Mouse (Mus musculus): Measurements from ENCODE around the gene Ccl3. TPM values are rescaled to one million over a fixed set of nuclear protein-coding genes. Genes with fewer than 3 reads are reported as not detected.

Ccl3 gene
- polyA plus RNA-seq, 1 experiment from 2014 or later, result 1.6 TPM

GRCm38 (mm10) chr11:83636742-83637235, 12.4 kb downstream of the Ccl3 start:
- no peak overlapping the region for H3K27ac ChIP-seq (replicated peaks; ENCODE audit: low read depth, low read length)
- WGBS, result 89% methylated on average over 1 of the region's 1 CpGs
- no peak overlapping the region for H3K4me3 ChIP-seq (ENCODE audit: low read depth, low read length)
- H3K4me2 ChIP-seq (ENCODE audit: low read depth, low read length), result no peak overlapping the region
- DNase-seq (ENCODE audit: low spot score) (no peak), ATAC-seq (replicated peaks; ENCODE audit: insufficient number of reproducible peaks, low FRiP score, low TSS enrichment, low read depth) (no peak)
- H3K9me3 ChIP-seq (replicated peaks; ENCODE audit: control insufficient read depth, low read length), result no peaks in the 10 kb centered on the region
- no peaks in the 10 kb centered on the region for H3K27me3 ChIP-seq (ENCODE audit: control insufficient read depth, insufficient read depth, low read length)
- H3K9ac ChIP-seq (replicated peaks; ENCODE audit: low read length), result no peak overlapping the region
- H3K4me1 ChIP-seq (ENCODE audit: control insufficient read depth, insufficient read depth, low read length), result no peaks in the 10 kb centered on the region
- H3K36me3 ChIP-seq (replicated peaks; ENCODE audit: control insufficient read depth, insufficient read depth, low read depth, low read length), result no peaks in the 10 kb centered on the region

- 91% methylated on average over 2 of the region's 2 CpGs for WGBS
- no peak for ATAC-seq (replicated peaks; ENCODE audit: insufficient number of reproducible peaks, low FRiP score, low TSS enrichment, low read depth)
These were observed 14.3 kb downstream of the Ccl3 start for GRCm38 (mm10) chr11:83634898-83635297.

GRCm38 (mm10) chr11:83634425-83634824, 14.7 kb downstream of the Ccl3 start:
- no peak overlapping the region for H3K4me2 ChIP-seq (ENCODE audit: low read depth, low read length)
- DNase-seq (ENCODE audit: low spot score) (no peak), ATAC-seq (replicated peaks; ENCODE audit: insufficient number of reproducible peaks, low FRiP score, low TSS enrichment, low read depth) (no peak)
- H3K9me3 ChIP-seq (replicated peaks; ENCODE audit: control insufficient read depth, low read length), result no peaks in the 10 kb centered on the region
- H3K27me3 ChIP-seq (ENCODE audit: control insufficient read depth, insufficient read depth, low read length), result no peaks in the 10 kb centered on the region
- H3K36me3 ChIP-seq (replicated peaks; ENCODE audit: control insufficient read depth, insufficient read depth, low read depth, low read length), result no peaks in the 10 kb centered on the region
- H3K4me3 ChIP-seq (ENCODE audit: low read depth, low read length), result no peak overlapping the region
- H3K9ac ChIP-seq (replicated peaks; ENCODE audit: low read length), result no peak overlapping the region
- H3K4me1 ChIP-seq (ENCODE audit: control insufficient read depth, insufficient read depth, low read length), result no peaks in the 10 kb centered on the region
- H3K27ac ChIP-seq (replicated peaks; ENCODE audit: low read depth, low read length), result no peak overlapping the region
- WGBS, result 53% methylated on average over 4 of the region's 4 CpGs

More at GRCm38 (mm10) chr11:83634898-83635297, 14.3 kb downstream of the Ccl3 start:
- Histone ChIP-seq H3K36me3 (replicated peaks; ENCODE audit: control insufficient read depth, insufficient read depth, low read depth, low read length) (no peaks in the 10 kb centered on the region), H3K27ac (replicated peaks; ENCODE audit: low read depth, low read length) (no peak overlapping the region), H3K4me2 (ENCODE audit: low read depth, low read length) (no peak overlapping the region), H3K4me3 (ENCODE audit: low read depth, low read length) (no peak overlapping the region), H3K9me3 (replicated peaks; ENCODE audit: control insufficient read depth, low read length) (no peaks in the 10 kb centered on the region), H3K4me1 (ENCODE audit: control insufficient read depth, insufficient read depth, low read length) (no peaks in the 10 kb centered on the region), H3K27me3 (ENCODE audit: control insufficient read depth, insufficient read depth, low read length) (no peaks in the 10 kb centered on the region), H3K9ac (replicated peaks; ENCODE audit: low read length) (no peak overlapping the region)
- DNase-seq (ENCODE audit: low spot score), result no peak

- DNase-seq (ENCODE audit: low spot score) (no peak), ATAC-seq (replicated peaks; ENCODE audit: insufficient number of reproducible peaks, low FRiP score, low TSS enrichment, low read depth) (no peak)
- H3K4me3 ChIP-seq (ENCODE audit: low read depth, low read length), result no peak overlapping the region
- no peak overlapping the region for H3K4me2 ChIP-seq (ENCODE audit: low read depth, low read length)
- no peaks in the 10 kb centered on the region for H3K36me3 ChIP-seq (replicated peaks; ENCODE audit: control insufficient read depth, insufficient read depth, low read depth, low read length)
- no peak overlapping the region for H3K9ac ChIP-seq (replicated peaks; ENCODE audit: low read length)
- H3K27me3 ChIP-seq (ENCODE audit: control insufficient read depth, insufficient read depth, low read length), result no peaks in the 10 kb centered on the region
- 61% methylated on average over 4 of the region's 4 CpGs for WGBS
- no peak overlapping the region for H3K27ac ChIP-seq (replicated peaks; ENCODE audit: low read depth, low read length)
- H3K9me3 ChIP-seq (replicated peaks; ENCODE audit: control insufficient read depth, low read length), result no peaks in the 10 kb centered on the region
- H3K4me1 ChIP-seq (ENCODE audit: control insufficient read depth, insufficient read depth, low read length), result no peaks in the 10 kb centered on the region
These were observed 16.4 kb downstream of the Ccl3 start for GRCm38 (mm10) chr11:83632744-83633143.

- DNase-seq (ENCODE audit: low spot score) (no peak), ATAC-seq (replicated peaks; ENCODE audit: insufficient number of reproducible peaks, low FRiP score, low TSS enrichment, low read depth) (no peak)
- H3K9ac ChIP-seq (replicated peaks; ENCODE audit: low read length), result no peak overlapping the region
- no peak overlapping the region for H3K4me2 ChIP-seq (ENCODE audit: low read depth, low read length)
- WGBS, result 76% methylated on average over 2 of the region's 2 CpGs
- H3K4me3 ChIP-seq (ENCODE audit: low read depth, low read length), result no peak overlapping the region
- H3K36me3 ChIP-seq (replicated peaks; ENCODE audit: control insufficient read depth, insufficient read depth, low read depth, low read length), result no peaks in the 10 kb centered on the region
- no peaks in the 10 kb centered on the region for H3K4me1 ChIP-seq (ENCODE audit: control insufficient read depth, insufficient read depth, low read length)
- no peak overlapping the region for H3K27ac ChIP-seq (replicated peaks; ENCODE audit: low read depth, low read length)
- H3K27me3 ChIP-seq (ENCODE audit: control insufficient read depth, insufficient read depth, low read length), result no peaks in the 10 kb centered on the region
- H3K9me3 ChIP-seq (replicated peaks; ENCODE audit: control insufficient read depth, low read length), result no peaks in the 10 kb centered on the region
These were observed 18.1 kb downstream of the Ccl3 start for GRCm38 (mm10) chr11:83631065-83631464.

- H3K4me1 ChIP-seq (ENCODE audit: control insufficient read depth, insufficient read depth, low read length), result no peaks in the 10 kb centered on the region
- no peaks in the 10 kb centered on the region for H3K27me3 ChIP-seq (ENCODE audit: control insufficient read depth, insufficient read depth, low read length)
- H3K9ac ChIP-seq (replicated peaks; ENCODE audit: low read length), result no peak overlapping the region
- H3K4me3 ChIP-seq (ENCODE audit: low read depth, low read length), result no peak overlapping the region
- no peak for ATAC-seq (replicated peaks; ENCODE audit: insufficient number of reproducible peaks, low FRiP score, low TSS enrichment, low read depth)
- H3K36me3 ChIP-seq (replicated peaks; ENCODE audit: control insufficient read depth, insufficient read depth, low read depth, low read length), result no peaks in the 10 kb centered on the region
- WGBS, result 90% methylated on average over 1 of the region's 1 CpGs
- H3K9me3 ChIP-seq (replicated peaks; ENCODE audit: control insufficient read depth, low read length), result no peaks in the 10 kb centered on the region
- DNase-seq (ENCODE audit: low spot score), result no peak
- H3K4me2 ChIP-seq (ENCODE audit: low read depth, low read length), result no peak overlapping the region
- no peak overlapping the region for H3K27ac ChIP-seq (replicated peaks; ENCODE audit: low read depth, low read length)
These were observed 18.5 kb downstream of the Ccl3 start for GRCm38 (mm10) chr11:83630630-83631029.

GRCm38 (mm10) chr11:83628808-83629207, 20.3 kb downstream of the Ccl3 start:
- Histone ChIP-seq H3K27me3 (ENCODE audit: control insufficient read depth, insufficient read depth, low read length) (no peaks in the 10 kb centered on the region), H3K36me3 (replicated peaks; ENCODE audit: control insufficient read depth, insufficient read depth, low read depth, low read length) (no peaks in the 10 kb centered on the region), H3K4me1 (ENCODE audit: control insufficient read depth, insufficient read depth, low read length) (no peaks in the 10 kb centered on the region), H3K4me2 (ENCODE audit: low read depth, low read length) (no peak overlapping the region), H3K27ac (replicated peaks; ENCODE audit: low read depth, low read length) (no peak overlapping the region), H3K9ac (replicated peaks; ENCODE audit: low read length) (no peak overlapping the region), H3K4me3 (ENCODE audit: low read depth, low read length) (no peak overlapping the region), H3K9me3 (replicated peaks; ENCODE audit: control insufficient read depth, low read length) (no peaks in the 10 kb centered on the region)
- ATAC-seq (replicated peaks; ENCODE audit: insufficient number of reproducible peaks, low FRiP score, low TSS enrichment, low read depth), result no peak
- 87% methylated on average over 9 of the region's 9 CpGs for WGBS
- no peak for DNase-seq (ENCODE audit: low spot score)

GRCm38 (mm10) chr11:83623586-83623985, 25.6 kb downstream of the Ccl3 start:
- H3K4me1 ChIP-seq (ENCODE audit: control insufficient read depth, insufficient read depth, low read length), result no peaks in the 10 kb centered on the region
- no peaks in the 10 kb centered on the region for H3K9me3 ChIP-seq (replicated peaks; ENCODE audit: control insufficient read depth, low read length)
- H3K4me2 ChIP-seq (ENCODE audit: low read depth, low read length), result no peak overlapping the region
- 88% methylated on average over 3 of the region's 3 CpGs for WGBS
- no peaks in the 10 kb centered on the region for H3K27me3 ChIP-seq (ENCODE audit: control insufficient read depth, insufficient read depth, low read length)
- ATAC-seq (replicated peaks; ENCODE audit: insufficient number of reproducible peaks, low FRiP score, low TSS enrichment, low read depth) (no peak), DNase-seq (ENCODE audit: low spot score) (no peak)
- H3K4me3 ChIP-seq (ENCODE audit: low read depth, low read length), result no peak overlapping the region
- no peaks in the 10 kb centered on the region for H3K36me3 ChIP-seq (replicated peaks; ENCODE audit: control insufficient read depth, insufficient read depth, low read depth, low read length)
- no peak overlapping the region for H3K27ac ChIP-seq (replicated peaks; ENCODE audit: low read depth, low read length)
- no peak overlapping the region for H3K9ac ChIP-seq (replicated peaks; ENCODE audit: low read length)

Measured in embryonic facial prominence, embryonic 11.5 days (tissue).